Mouse (Mus musculus): ENCODE data around the gene Cpe. TPM values are rescaled to one million over a fixed set of nuclear protein-coding genes. Genes with fewer than 3 reads are reported as not detected.
A peak's percentile ranks its signal among the peaks of the same experiment; 100 is the strongest.

The Cpe gene
- polyA plus RNA-seq, 1 experiment from 2014 or later, result 160 TPM

GRCm38 (mm10) chr8:64620365-64621150, 72.3 kb downstream of the Cpe start:
- DNase-seq (ENCODE audit: low spot score), result no peak
- Histone ChIP-seq H3K9me3 (no peaks in the 10 kb centered on the region), H3K27ac (no peak overlapping the region), H3K36me3 (peaks cover 14% of the 10 kb centered on the region), H3K27me3 (ENCODE audit: insufficient read depth, poor library complexity, severe bottlenecking) (no peaks in the 10 kb centered on the region), H3K4me3 (no peak overlapping the region), H3K4me1 (replicated peaks) (no peaks in the 10 kb centered on the region)
- WGBS, result 84% methylated on average over 7 of the region's 7 CpGs

GRCm38 (mm10) chr8:64619661-64620060, 73.2 kb downstream of the Cpe start:
- Histone ChIP-seq H3K27me3 (ENCODE audit: insufficient read depth, poor library complexity, severe bottlenecking) (no peaks in the 10 kb centered on the region), H3K4me1 (replicated peaks) (no peaks in the 10 kb centered on the region)
- no peak for DNase-seq (ENCODE audit: low spot score)

GRCm38 (mm10) chr8:64618618-64619017, 74.2 kb downstream of the Cpe start:
- Histone ChIP-seq H3K27me3 (ENCODE audit: insufficient read depth, poor library complexity, severe bottlenecking) (no peaks in the 10 kb centered on the region), H3K4me3 (no peak overlapping the region), H3K9me3 (no peaks in the 10 kb centered on the region), H3K4me1 (replicated peaks) (no peaks in the 10 kb centered on the region), H3K36me3 (peaks cover 22% of the 10 kb centered on the region), H3K27ac (no peak overlapping the region)
- DNase-seq (ENCODE audit: low spot score), result peak; percentile 41
- 61% methylated on average over 11 of the region's 11 CpGs for WGBS

More at GRCm38 (mm10) chr8:64619661-64620060, 73.2 kb downstream of the Cpe start:
- H3K36me3 ChIP-seq, result peaks cover 22% of the 10 kb centered on the region
- WGBS, result 94% methylated on average over 8 of the region's 8 CpGs
- H3K4me3 ChIP-seq, result no peak overlapping the region
- H3K27ac ChIP-seq, result no peak overlapping the region
- no peaks in the 10 kb centered on the region for H3K9me3 ChIP-seq

- no peak for DNase-seq (ENCODE audit: low spot score)
- no peak overlapping the region for H3K4me3 ChIP-seq
- no peak overlapping the region for H3K27ac ChIP-seq
- H3K27me3 ChIP-seq (ENCODE audit: insufficient read depth, poor library complexity, severe bottlenecking), result no peaks in the 10 kb centered on the region
- peaks cover 22% of the 10 kb centered on the region for H3K36me3 ChIP-seq
- H3K9me3 ChIP-seq, result no peaks in the 10 kb centered on the region
- WGBS, result 87% methylated on average over 3 of the region's 3 CpGs
- H3K4me1 ChIP-seq (replicated peaks), result no peaks in the 10 kb centered on the region
Measured at GRCm38 (mm10) chr8:64616566-64616965, 76.3 kb downstream of the Cpe start.

GRCm38 (mm10) chr8:64615459-64615858, 77.4 kb downstream of the Cpe start:
- H3K9me3 ChIP-seq, result no peaks in the 10 kb centered on the region
- no peak overlapping the region for H3K4me3 ChIP-seq
- H3K27me3 ChIP-seq (ENCODE audit: insufficient read depth, poor library complexity, severe bottlenecking), result no peaks in the 10 kb centered on the region
- no peak for DNase-seq (ENCODE audit: low spot score)
- 87% methylated on average over 4 of the region's 4 CpGs for WGBS
- no peaks in the 10 kb centered on the region for H3K4me1 ChIP-seq (replicated peaks)
- H3K36me3 ChIP-seq, result peaks cover 22% of the 10 kb centered on the region
- H3K27ac ChIP-seq, result no peak overlapping the region

GRCm38 (mm10) chr8:64613663-64614062, 79.2 kb downstream of the Cpe start:
- no peaks in the 10 kb centered on the region for H3K4me1 ChIP-seq (replicated peaks)
- no peaks in the 10 kb centered on the region for H3K27me3 ChIP-seq (ENCODE audit: insufficient read depth, poor library complexity, severe bottlenecking)
- 91% methylated on average over 5 of the region's 5 CpGs for WGBS
- H3K9me3 ChIP-seq, result no peaks in the 10 kb centered on the region
- H3K4me3 ChIP-seq, result no peak overlapping the region
- H3K36me3 ChIP-seq, result peaks cover 26% of the 10 kb centered on the region
- no peak for DNase-seq (ENCODE audit: low spot score)
- H3K27ac ChIP-seq, result no peak overlapping the region

GRCm38 (mm10) chr8:64611210-64611974, 81.5 kb downstream of the Cpe start:
- no peaks in the 10 kb centered on the region for H3K4me1 ChIP-seq (replicated peaks)
- no peaks in the 10 kb centered on the region for H3K27me3 ChIP-seq (ENCODE audit: insufficient read depth, poor library complexity, severe bottlenecking)
- WGBS, result 70% methylated on average over 11 of the region's 11 CpGs
- H3K9me3 ChIP-seq, result no peaks in the 10 kb centered on the region
- DNase-seq (ENCODE audit: low spot score), result no peak
- no peak overlapping the region for H3K4me3 ChIP-seq
- H3K27ac ChIP-seq, result no peak overlapping the region
- peaks cover 30% of the 10 kb centered on the region for H3K36me3 ChIP-seq

- 93% methylated on average over 16 of the region's 16 CpGs for WGBS
- Histone ChIP-seq H3K4me3 (no peak overlapping the region), H3K9me3 (no peaks in the 10 kb centered on the region), H3K27ac (no peak overlapping the region), H3K27me3 (ENCODE audit: insufficient read depth, poor library complexity, severe bottlenecking) (no peaks in the 10 kb centered on the region), H3K36me3 (peaks cover 37% of the 10 kb centered on the region), H3K4me1 (replicated peaks) (no peaks in the 10 kb centered on the region)
- DNase-seq (ENCODE audit: low spot score), result no peak
Measured at GRCm38 (mm10) chr8:64608931-64609330, 83.9 kb downstream of the Cpe start.

GRCm38 (mm10) chr8:64606015-64606414, 86.8 kb downstream of the Cpe start:
- WGBS, result 95% methylated on average over 5 of the region's 5 CpGs

GRCm38 (mm10) chr8:64598206-64598605, 94.6 kb downstream of the Cpe start:
- no peak overlapping the region for H3K27ac ChIP-seq
- H3K9me3 ChIP-seq, result no peaks in the 10 kb centered on the region
- no peaks in the 10 kb centered on the region for H3K27me3 ChIP-seq (ENCODE audit: insufficient read depth, poor library complexity, severe bottlenecking)
- no peak overlapping the region for H3K4me3 ChIP-seq
- WGBS, result 83% methylated on average over 4 of the region's 4 CpGs
- H3K4me1 ChIP-seq (replicated peaks), result no peaks in the 10 kb centered on the region
- no peak for DNase-seq (ENCODE audit: low spot score)
- H3K36me3 ChIP-seq, result peaks cover 18% of the 10 kb centered on the region

More at GRCm38 (mm10) chr8:64606015-64606414, 86.8 kb downstream of the Cpe start:
- Histone ChIP-seq H3K27ac (no peak overlapping the region), H3K4me3 (no peak overlapping the region), H3K9me3 (no peaks in the 10 kb centered on the region), H3K27me3 (ENCODE audit: insufficient read depth, poor library complexity, severe bottlenecking) (no peaks in the 10 kb centered on the region), H3K4me1 (replicated peaks) (no peaks in the 10 kb centered on the region), H3K36me3 (peaks cover 44% of the 10 kb centered on the region)
- DNase-seq (ENCODE audit: low spot score), result no peak

GRCm38 (mm10) chr8:64597042-64597970, 95.5 kb downstream of the Cpe start:
- Histone ChIP-seq H3K9me3 (no peaks in the 10 kb centered on the region), H3K27me3 (ENCODE audit: insufficient read depth, poor library complexity, severe bottlenecking) (no peaks in the 10 kb centered on the region), H3K4me1 (replicated peaks) (no peaks in the 10 kb centered on the region), H3K4me3 (no peak overlapping the region), H3K36me3 (peaks cover 18% of the 10 kb centered on the region), H3K27ac (no peak overlapping the region)
- DNase-seq (ENCODE audit: low spot score), result peak; percentile 75
- WGBS, result 38% methylated on average over 21 of the region's 21 CpGs

- whole genome bisulfite sequencing, result 78% methylated on average over 4 of the region's 4 CpGs
- Histone ChIP-seq H3K36me3 (peaks cover 12% of the 10 kb centered on the region), H3K27me3 (ENCODE audit: insufficient read depth, poor library complexity, severe bottlenecking) (no peaks in the 10 kb centered on the region), H3K4me1 (replicated peaks) (no peaks in the 10 kb centered on the region), H3K27ac (no peak overlapping the region), H3K4me3 (no peak overlapping the region), H3K9me3 (no peaks in the 10 kb centered on the region)
- no peak for DNase-seq (ENCODE audit: low spot score)
Measured at GRCm38 (mm10) chr8:64596396-64596795, 96.5 kb downstream of the Cpe start.

All from hindbrain, embryonic 10.5 days (tissue).